Mouse (Mus musculus) lung, adult 10 weeks (tissue): ENCODE data around the gene Vdac1. TPM values are rescaled to one million over a fixed set of nuclear protein-coding genes. Genes with fewer than 3 reads are reported as not detected.

Experiments used
- polyA plus RNA-seq: library from polyadenylated mRNA; stranded (reverse); fragments of 350-450 nt; fragmentation: Illumina TruSeq; extraction: RNeasy Lipid Tissue Mini Kit (QIAGEN cat#74804); gene quantifications from one replicate; pipeline ENCODE4 v1.2.3, GENCODE M21; 2014; ENCODE audit warnings: low read depth, low replicate concordance; ENCODE audit not compliant: insufficient read depth

The Vdac1 gene
- 94.7 TPM for polyA plus RNA-seq

DNA sequence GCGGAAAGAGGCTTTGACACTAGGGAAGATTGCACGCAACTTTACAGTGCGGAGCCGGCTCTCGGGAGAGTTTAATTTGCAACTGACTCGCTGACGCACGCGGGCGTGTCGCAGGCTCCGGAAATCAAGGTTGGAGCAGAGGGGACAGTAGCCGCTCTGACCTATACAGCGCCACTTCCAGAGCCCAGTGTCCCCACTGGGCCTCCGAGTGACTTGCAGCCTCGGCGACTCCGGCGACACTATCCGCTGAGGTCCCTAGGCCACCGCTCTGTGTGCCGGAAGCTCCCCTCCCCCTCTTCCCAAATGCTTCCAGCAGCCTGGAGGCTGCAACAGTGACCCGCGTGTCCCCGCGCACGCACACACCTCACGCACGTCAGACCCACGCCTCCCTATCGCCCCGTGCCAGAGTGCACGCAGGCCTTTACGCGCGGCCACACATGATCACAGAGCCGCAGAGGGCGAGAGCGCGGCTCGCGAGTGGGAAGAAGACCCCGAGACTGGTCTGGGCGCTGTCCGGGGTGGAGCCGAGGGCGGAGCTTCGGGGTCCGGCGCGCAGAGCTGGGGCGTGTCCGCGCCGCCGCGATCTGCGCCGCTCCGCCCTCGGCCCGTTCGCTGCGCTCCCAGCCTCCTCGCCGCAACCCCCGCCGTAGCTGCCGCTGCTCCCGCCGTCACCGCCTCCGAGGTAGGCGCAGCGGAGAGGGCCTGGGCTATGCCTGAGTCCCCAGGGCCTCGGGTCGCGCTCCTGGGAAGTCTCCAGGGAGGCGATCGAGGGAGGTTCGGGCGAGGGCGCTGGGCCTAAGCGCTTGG, at the start of gene Vdac1:
Gene Vdac1, plus strand, starts transcription at position 390 of the 807 bp plus-strand sequence.

DNA sequence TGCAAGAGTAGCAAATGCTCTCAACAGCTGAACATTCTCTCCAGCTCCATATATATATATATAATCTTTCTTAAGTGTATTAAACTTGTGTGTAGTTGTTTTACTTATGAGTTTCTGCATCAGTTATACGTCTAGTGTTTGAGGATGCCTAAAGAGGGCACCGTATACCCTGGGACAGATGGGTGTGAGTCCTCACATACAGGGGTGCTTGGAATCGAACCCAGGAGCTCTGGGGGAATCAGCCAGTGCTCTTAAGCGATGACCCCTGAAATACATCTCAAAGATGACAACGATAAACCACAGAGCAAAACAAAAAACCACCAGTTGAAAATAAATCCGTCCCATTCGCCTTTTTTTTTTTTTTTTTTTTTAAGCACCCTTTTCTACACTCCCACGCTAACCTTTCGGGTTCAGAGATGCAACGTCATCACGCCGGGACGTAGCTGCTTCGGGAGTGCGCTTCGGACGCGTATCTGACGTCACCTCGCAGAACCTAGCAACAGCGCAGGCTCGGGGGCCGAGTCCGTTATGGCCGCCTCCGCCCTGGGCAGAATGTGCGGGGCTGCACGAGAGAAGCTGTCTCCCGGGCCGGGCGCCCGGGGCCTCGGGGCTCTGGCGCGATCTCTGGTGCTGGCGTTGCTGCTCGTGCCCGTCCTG, 35.4 kb downstream of the Vdac1 start, which contains the start of gene 9530068E07Rik:
Gene 9530068E07Rik, plus strand, starts transcription at position 489 of the 657 bp plus-strand sequence.

Other genes with a start within 250 kb of the Vdac1 start
- gene Olfr1373, start 215.3 kb upstream of the Vdac1 start, polyA plus RNA-seq: not detected
- gene Olfr1371, start 146.9 kb upstream of the Vdac1 start, polyA plus RNA-seq: not detected
- gene Skp1a, start 128.9 kb upstream of the Vdac1 start, polyA plus RNA-seq: 266 TPM
- 14.7 TPM for gene Tcf7, start 77.8 kb upstream of the Vdac1 start, polyA plus RNA-seq
- gene 9530068E07Rik, start 35.6 kb downstream of the Vdac1 start, polyA plus RNA-seq: 118 TPM